In the genomic region with DNA sequence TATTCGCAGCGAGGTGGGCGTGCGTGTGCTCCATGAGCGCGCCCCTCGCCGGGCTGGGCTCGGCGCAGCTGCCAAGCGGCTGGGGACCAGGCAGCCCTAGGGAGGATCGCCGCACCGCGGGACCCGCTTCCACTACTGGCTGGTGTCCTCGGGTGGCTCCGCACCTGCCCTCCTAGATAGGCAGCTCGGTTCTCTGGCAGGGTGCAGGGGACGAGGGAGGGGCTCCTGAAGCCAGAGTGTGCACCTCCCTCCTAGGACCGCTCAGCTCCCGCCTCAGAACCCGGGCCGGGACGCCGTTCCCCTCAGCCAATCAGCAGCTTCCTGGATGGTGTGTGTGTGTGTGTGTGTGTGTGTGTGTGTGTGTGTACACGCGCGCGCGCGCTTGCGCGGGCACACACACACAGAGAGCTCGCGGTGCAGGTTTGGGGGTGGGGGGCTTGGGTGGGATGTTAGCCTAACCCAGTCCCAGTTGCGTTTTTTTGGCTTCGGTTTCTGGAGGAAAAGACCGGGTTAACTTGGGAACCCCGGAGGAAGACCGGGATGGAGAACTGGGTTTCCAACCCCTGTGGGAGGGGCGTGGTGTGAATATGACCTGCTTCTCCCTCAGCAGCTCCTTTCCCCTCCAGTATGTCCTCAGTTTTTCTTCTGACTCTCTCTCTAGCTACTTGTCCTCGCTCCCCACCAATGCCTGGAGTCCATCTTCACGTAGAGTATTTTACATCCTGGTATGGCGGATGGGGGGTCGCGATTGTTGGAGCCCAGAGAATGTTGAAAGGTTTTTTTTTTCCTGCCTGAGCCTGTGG, we compare ENCODE assay signal across 9 mouse cellular contexts. TPM values are rescaled to one million over a fixed set of nuclear protein-coding genes. Genes with fewer than 3 reads are reported as not detected.
DNase-seq lines count a peak whose midpoint lies in the region; ATAC-seq and TF ChIP-seq lines count a peak whose summit lies in the region.
"Had no signal": no experiment of that assay in that cellular context is flagged by ENCODE, and none has a peak within 500 bp of the region (broad histone marks: within the 10 kb centered on the region; RNA-seq: fewer than 3 reads in every experiment).

A gene (minus strand): TSS at position 263 of the 803 bp plus-strand sequence.

- peaks cover 54% of the 10 kb centered on the region for H3K27me3 ChIP-seq in heart, embryonic 11.5 days (ENCODE audit: control insufficient read depth, insufficient read depth, low read length)
- peaks cover 1% of the 10 kb centered on the region; the same call in 1 of the 2 replicates for H3K27me3 ChIP-seq in heart, adult 2 months (ENCODE audit: control insufficient read depth, insufficient read depth, low read length)
- peaks cover 47% of the 10 kb centered on the region for H3K27me3 ChIP-seq in neural tube, embryonic 13.5 days

- no peak for DNase-seq in heart, adult 2 months
- peak; percentile 67 for DNase-seq in brain, adult 2 months (ENCODE audit: low read depth, low spot score)
- peak; percentile 7 to 9 for DNase-seq in frontal cortex, postnatal 14 days (ENCODE audit: low spot score in 2 of 2)
- peak; percentile 50 to 57 for DNase-seq in left cerebral cortex, postnatal 14 days (ENCODE audit: low spot score in 2 of 2)
- no peak for DNase-seq in gastrocnemius, adult 18-20 months (ENCODE audit: low spot score)

- no peaks in the 10 kb centered on the region for H3K79me2 ChIP-seq in heart, adult 2 months (replicated peaks; ENCODE audit: control insufficient read depth, insufficient read depth, low read length)

- WGBS in heart, embryonic 11.5 days (ENCODE audit: insufficient replicate concordance), result 1% methylated on average over 47 of the region's 47 CpGs
- WGBS in heart, adult 2 months, result 1% methylated on average over 47 of the region's 47 CpGs
- WGBS in neural tube, embryonic 13.5 days, result 1% methylated on average over 45 of the region's 47 CpGs

- 0 out of 2 replicates have a peak within 1 kb of the TSS, but pooled peaks have one; percentile 43 for H3K9ac ChIP-seq in heart, embryonic 11.5 days (ENCODE audit: low read depth, low read length)
- H3K9ac ChIP-seq in heart, adult 2 months (ENCODE audit: low read depth, low read length), result no peak within 1 kb of the TSS
- peak within 1 kb of the TSS; percentile 75 for H3K9ac ChIP-seq in neural tube, embryonic 13.5 days

- intact Hi-C loops in heart, adult 2 months (cut with DNase I), result no loop called here
- intact Hi-C loops in left cerebral cortex, postnatal 14 days (cut with DNase I), result loop anchor here (5.0 to 10.0 kb wide), 2 partner anchors 160 to 243 kb away; no protein-coding TSS in a partner anchor

- peak within 1 kb of the TSS; percentile 90 for H3K4me2 ChIP-seq in heart, embryonic 11.5 days
- H3K4me2 ChIP-seq in neural tube, embryonic 13.5 days, result peak within 1 kb of the TSS; percentile 76

- H3K4me1 ChIP-seq in heart, embryonic 11.5 days (ENCODE audit: control insufficient read depth, insufficient read depth, low read length), result no peaks in the 10 kb centered on the region
- no peaks in the 10 kb centered on the region for H3K4me1 ChIP-seq in heart, adult 2 months (ENCODE audit: control insufficient read depth, insufficient read depth, low read length)
- H3K4me1 ChIP-seq in neural tube, embryonic 13.5 days (replicated peaks), result peaks cover 34% of the 10 kb centered on the region

- TF ChIP-seq EP300 in heart, adult 2 months (IDR thresholded peaks at IDR 0.05; ENCODE audit: insufficient read depth, low read depth, low read length), result no peak

- no peak for TF ChIP-seq POLR2A in heart, adult 2 months (IDR thresholded peaks at IDR 0.05; ENCODE audit: insufficient read depth, low read depth, low read length)

- H3K36me3 ChIP-seq in heart, embryonic 11.5 days (ENCODE audit: control insufficient read depth, insufficient read depth, low read length), result no peaks in the 10 kb centered on the region
- no peaks in the 10 kb centered on the region for H3K36me3 ChIP-seq in heart, adult 2 months (ENCODE audit: control insufficient read depth, insufficient read depth, low read length)
- no peaks in the 10 kb centered on the region for H3K36me3 ChIP-seq in neural tube, embryonic 13.5 days

- peak within 1 kb of the TSS; percentile 52 for H3K4me3 ChIP-seq in heart, embryonic 11.5 days (ENCODE audit: low read depth, low read length)
- no peak within 1 kb of the TSS for H3K4me3 ChIP-seq in heart, adult 2 months
- peak within 1 kb of the TSS; percentile 57 for H3K4me3 ChIP-seq in neural tube, embryonic 13.5 days

- ATAC-seq in heart, embryonic 11.5 days (replicated peaks; ENCODE audit: insufficient number of reproducible peaks, low FRiP score, low TSS enrichment), result peak; percentile 63
- ATAC-seq in neural tube, embryonic 13.5 days (ENCODE audit: low read depth), result peak; percentile 93
- no peak for ATAC-seq in erythroid progenitor cell, adult 5-6 weeks (replicated peaks; ENCODE audit: low FRiP score, poor library complexity, severe bottlenecking)

- TF ChIP-seq CTCF in heart, adult 2 months (IDR thresholded peaks at IDR 0.05), result no peak

- no peak within 1 kb of the TSS for H3K27ac ChIP-seq in heart, embryonic 11.5 days (ENCODE audit: low read depth, low read length)
- no peak within 1 kb of the TSS for H3K27ac ChIP-seq in heart, adult 2 months
- peak within 1 kb of the TSS; percentile 86 for H3K27ac ChIP-seq in neural tube, embryonic 13.5 days (replicated peaks)

- no peaks in the 10 kb centered on the region for H3K9me3 ChIP-seq in heart, embryonic 11.5 days (replicated peaks; ENCODE audit: control insufficient read depth, low read length)
- no peaks in the 10 kb centered on the region for H3K9me3 ChIP-seq in neural tube, embryonic 13.5 days

RNA-seq across cellular contexts. Expression of the gene that starts here (rescaled TPM):
- polyA plus RNA-seq in heart, embryonic 11.5 days (2014; fragmentation: Nextera tagmentation; extraction: Ambion mirVana), result not detected in 2 replicates
- not detected for total RNA-seq in heart, adult 2 months (2021)
- not detected in 2 replicates for polyA plus RNA-seq in heart, adult 2 months (2012; rRNA removed)
- 1 to 10 TPM in 1 of 2 experiments, under 1 TPM in 1; 0.48 to 1.3 TPM for total RNA-seq in left cerebral cortex, postnatal 14 days (2021)
- 4.7 and 5.0 TPM in 2 replicates for polyA plus RNA-seq in neural tube, embryonic 13.5 days (2015; fragmentation: Nextera tagmentation; extraction: Ambion mirVana)
- total RNA-seq in erythroid progenitor cell, adult 5-6 weeks (2015; ENCODE audit: low replicate concordance), result not detected in 2 replicates
- not detected in 2 replicates for total RNA-seq in erythroid progenitor cell, adult 5-6 weeks (2017; ENCODE audit: low replicate concordance)
- not detected for total RNA-seq in gastrocnemius, adult 18-20 months (2021)
- total RNA-seq: liver, adult 2 months had no signal

Comparison
In these comparisons a context has a peak if more than half of its experiments do, and no peak if none do; other contexts are left out.
1. Peak in ATAC-seq, H3K4me3 ChIP-seq, H3K9ac ChIP-seq and H3K4me2 ChIP-seq in heart, embryonic 11.5 days; RNA of the gene not detected or under 1 TPM.
2. DNase-seq: peak in brain, adult 2 months (single experiment), frontal cortex, postnatal 14 days (2 of 2) and left cerebral cortex, postnatal 14 days (2 of 2); none in heart, adult 2 months (0 of 2) and gastrocnemius, adult 18-20 months (single experiment).